Mouse (Mus musculus) ES-Bruce4 (cell line): ENCODE measurements around the gene Gm29776.
A peak's percentile ranks its signal among the peaks of the same experiment; 100 is the strongest.

Experiments
- CTCF ChIP-seq: IDR thresholded peaks from one replicate; pipeline ENCODE4 v1.8.1; 2011; ENCODE audit warnings: low read depth, low read length
- EP300 ChIP-seq: IDR thresholded peaks from 2 replicates; pipeline ENCODE4 v1.6.1; 2011; ENCODE audit warnings: low read depth, low read length; ENCODE audit not compliant: insufficient read depth
- POLR2A ChIP-seq: IDR thresholded peaks from one replicate; pipeline ENCODE4 v1.8.1; 2011; ENCODE audit warnings: low read length; ENCODE audit not compliant: insufficient read depth

GRCm38 (mm10) chr14:54650621-54651454, 47.8 kb downstream of the Gm29776 start:
- TF ChIP-seq POLR2A (no peak), EP300 (no peak), CTCF (peak; percentile 79)
